Mouse (Mus musculus) kidney, embryonic 15.5 days (tissue): ENCODE results near the gene Rbm5. TPM values are rescaled to one million over a fixed set of nuclear protein-coding genes. Genes with fewer than 3 reads are reported as not detected.
A peak's percentile ranks its signal among the peaks of the same experiment; 100 is the strongest.

Experiments used
- ATAC-seq: fragments of 200-750 bp; cut with Nextera tagmentation; replicated peaks from 2 replicates; pipeline ENCODE4 v1.8.0; 2017; ENCODE audit warnings: moderate TSS enrichment; ENCODE audit not compliant: low FRiP score
- H3K27ac ChIP-seq: fragments of 300-500 bp; sonication (generic); 2 replicates; pipeline ENCODE4 v1.5.1; 2015; ENCODE audit warnings: mild to moderate bottlenecking, inconsistent platforms
- H3K27me3 ChIP-seq: fragments of 300-500 bp; sonication (generic); 2 replicates; pipeline ENCODE4 v1.6.1; 2015; ENCODE audit warnings: inconsistent platforms
- H3K36me3 ChIP-seq: fragments of 300-500 bp; sonication (generic); 2 replicates; pipeline ENCODE4 v1.6.1; 2015; ENCODE audit warnings: inconsistent platforms
- H3K4me1 ChIP-seq: fragments of 300-500 bp; sonication (generic); 2 replicates; pipeline ENCODE4 v1.6.1; 2015; ENCODE audit warnings: inconsistent platforms
- H3K4me2 ChIP-seq: fragments of 300-500 bp; sonication (generic); 2 replicates; pipeline ENCODE4 v1.6.1; 2015; ENCODE audit warnings: moderate library complexity, mild to moderate bottlenecking, inconsistent platforms
- H3K4me3 ChIP-seq: fragments of 300-500 bp; sonication (generic); replicated peaks from 2 replicates; pipeline ENCODE4 v1.5.1; 2015; ENCODE audit warnings: mild to moderate bottlenecking, inconsistent platforms
- H3K9ac ChIP-seq: fragments of 300-500 bp; sonication (generic); 2 replicates; pipeline ENCODE4 v1.6.1; 2015; ENCODE audit warnings: mild to moderate bottlenecking, inconsistent platforms
- H3K9me3 ChIP-seq: fragments of 300-500 bp; sonication (generic); replicated peaks from 2 replicates; pipeline ENCODE4 v1.6.1; 2016; ENCODE audit warnings: inconsistent platforms
- WGBS: fragments of 180-500 bp; shearing (Covaris S2); methylation state at CpG from one replicate; pipeline ENCODE4 v1.1.7; 2015; ENCODE audit warnings: mixed read lengths; 5-methylcytosine and 5-hydroxymethylcytosine counted together
- polyA plus RNA-seq: library from polyadenylated mRNA; unstranded; fragments of >200 nt; fragmentation: Nextera tagmentation; extraction: Ambion mirVana; gene quantifications from 2 replicates; pipeline ENCODE4 v1.2.1, GENCODE M21; 2015

The Rbm5 gene
- polyA plus RNA-seq, 1 experiment from 2014 or later: 207 TPM

- peaks cover 34% of the 10 kb centered on the region for H3K36me3 ChIP-seq
- no peaks in the 10 kb centered on the region for H3K27me3 ChIP-seq
- H3K27ac ChIP-seq: peak overlapping the region; percentile 90
- peak overlapping the region; percentile 25 for H3K4me3 ChIP-seq
- no peaks in the 10 kb centered on the region for H3K9me3 ChIP-seq
- H3K4me2 ChIP-seq: peak overlapping the region; percentile 57
- H3K4me1 ChIP-seq: peaks cover 96% of the 10 kb centered on the region
- 0 out of 2 replicates have a peak, but pooled peaks have one; percentile 6 for ATAC-seq
- WGBS: 12% methylated on average over 14 of the region's 14 CpGs
- H3K9ac ChIP-seq: 0 out of 2 replicates have a peak overlapping the region, but pooled peaks have one; percentile 27
Measured at GRCm38 (mm10) chr9:107697811-107698521, 72.8 kb downstream of the Rbm5 start.

- peak overlapping the region; percentile 90 for H3K27ac ChIP-seq
- H3K36me3 ChIP-seq: peaks cover 38% of the 10 kb centered on the region
- H3K9me3 ChIP-seq: no peaks in the 10 kb centered on the region
- no peaks in the 10 kb centered on the region for H3K27me3 ChIP-seq
- no peak overlapping the region for H3K4me3 ChIP-seq
- 48% methylated on average over 9 of the region's 9 CpGs for WGBS
- H3K4me2 ChIP-seq: peak overlapping the region; percentile 57
- H3K4me1 ChIP-seq: peaks cover 90% of the 10 kb centered on the region
- no peak overlapping the region for H3K9ac ChIP-seq
- no peak for ATAC-seq
Measured at GRCm38 (mm10) chr9:107696845-107697610, 73.8 kb downstream of the Rbm5 start.

GRCm38 (mm10) chr9:107696106-107696479, 74.7 kb downstream of the Rbm5 start:
- H3K4me2 ChIP-seq: no peak overlapping the region
- H3K4me1 ChIP-seq: peaks cover 81% of the 10 kb centered on the region
- H3K4me3 ChIP-seq: no peak overlapping the region
- peaks cover 41% of the 10 kb centered on the region for H3K36me3 ChIP-seq
- 41% methylated on average over 6 of the region's 6 CpGs for WGBS
- ATAC-seq: no peak
- H3K9ac ChIP-seq: no peak overlapping the region
- H3K9me3 ChIP-seq: no peaks in the 10 kb centered on the region
- peak overlapping the region; percentile 78 for H3K27ac ChIP-seq
- no peaks in the 10 kb centered on the region for H3K27me3 ChIP-seq

GRCm38 (mm10) chr9:107695441-107696105, 75.2 kb downstream of the Rbm5 start:
- Histone ChIP-seq H3K4me3 (no peak overlapping the region), H3K9me3 (no peaks in the 10 kb centered on the region), H3K36me3 (peaks cover 42% of the 10 kb centered on the region), H3K4me1 (peaks cover 75% of the 10 kb centered on the region), H3K9ac (no peak overlapping the region), H3K4me2 (no peak overlapping the region), H3K27me3 (no peaks in the 10 kb centered on the region), H3K27ac (peak overlapping the region; percentile 78)
- ATAC-seq: no peak
- WGBS: 77% methylated on average over 12 of the region's 12 CpGs

- WGBS: 49% methylated on average over 7 of the region's 7 CpGs
- peaks cover 48% of the 10 kb centered on the region for H3K36me3 ChIP-seq
- H3K4me3 ChIP-seq: no peak overlapping the region
- no peaks in the 10 kb centered on the region for H3K27me3 ChIP-seq
- H3K4me1 ChIP-seq: peaks cover 66% of the 10 kb centered on the region
- peak overlapping the region; percentile 78; the same call in 1 of the 2 replicates for H3K27ac ChIP-seq
- ATAC-seq: no peak
- H3K4me2 ChIP-seq: no peak overlapping the region
- H3K9me3 ChIP-seq: no peaks in the 10 kb centered on the region
- H3K9ac ChIP-seq: no peak overlapping the region
Measured at GRCm38 (mm10) chr9:107694627-107695026, 76.2 kb downstream of the Rbm5 start.

GRCm38 (mm10) chr9:107693433-107693987, 77.3 kb downstream of the Rbm5 start:
- ATAC-seq: no peak
- Histone ChIP-seq H3K27ac (no peak overlapping the region), H3K9ac (no peak overlapping the region), H3K36me3 (peaks cover 59% of the 10 kb centered on the region), H3K4me2 (no peak overlapping the region), H3K4me3 (no peak overlapping the region), H3K27me3 (no peaks in the 10 kb centered on the region), H3K4me1 (peaks cover 55% of the 10 kb centered on the region), H3K9me3 (no peaks in the 10 kb centered on the region)
- 79% methylated on average over 4 of the region's 4 CpGs for WGBS

- no peak overlapping the region for H3K4me2 ChIP-seq
- no peaks in the 10 kb centered on the region for H3K27me3 ChIP-seq
- H3K4me1 ChIP-seq: peaks cover 48% of the 10 kb centered on the region
- no peak overlapping the region for H3K4me3 ChIP-seq
- 66% methylated on average over 5 of the region's 5 CpGs for WGBS
- H3K9me3 ChIP-seq: no peaks in the 10 kb centered on the region
- H3K36me3 ChIP-seq: peaks cover 66% of the 10 kb centered on the region
- no peak overlapping the region for H3K9ac ChIP-seq
- ATAC-seq: no peak
- no peak overlapping the region for H3K27ac ChIP-seq
Measured at GRCm38 (mm10) chr9:107692785-107693184, 78.0 kb downstream of the Rbm5 start.

- Histone ChIP-seq H3K9me3 (no peaks in the 10 kb centered on the region), H3K4me2 (no peak overlapping the region), H3K4me1 (peaks cover 29% of the 10 kb centered on the region), H3K36me3 (peaks cover 81% of the 10 kb centered on the region), H3K4me3 (no peak overlapping the region), H3K27ac (no peak overlapping the region), H3K9ac (no peak overlapping the region), H3K27me3 (no peaks in the 10 kb centered on the region)
- WGBS: 80% methylated on average over 8 of the region's 8 CpGs
- ATAC-seq: no peak
Measured at GRCm38 (mm10) chr9:107690391-107690790, 80.4 kb downstream of the Rbm5 start.

Other genes with a start within 250 kb of the Rbm5 start
- 45.0 and 49.4 TPM in 2 replicates for gene Tmem115, start 237.1 kb downstream of the Rbm5 start, polyA plus RNA-seq
- 31.5 and 33.9 TPM in 2 replicates for gene Cyb561d2, start 228.8 kb downstream of the Rbm5 start, polyA plus RNA-seq
- gene Nprl2, start 228.8 kb downstream of the Rbm5 start, polyA plus RNA-seq: 44.4 and 46.8 TPM in 2 replicates
- 1.2 and 2.9 TPM in 2 replicates for gene Zmynd10, start 223.7 kb downstream of the Rbm5 start, polyA plus RNA-seq
- 61.7 and 63.4 TPM in 2 replicates for gene Rassf1, start 219.4 kb downstream of the Rbm5 start, polyA plus RNA-seq
- 46.5 and 46.8 TPM in 2 replicates for gene Tusc2, start 207.7 kb downstream of the Rbm5 start, polyA plus RNA-seq
- gene Hyal2, start 203.1 kb downstream of the Rbm5 start, polyA plus RNA-seq: 111 and 117 TPM in 2 replicates
- 8.6 and 10.5 TPM in 2 replicates for gene Hyal1, start 194.1 kb downstream of the Rbm5 start, polyA plus RNA-seq
- 16.0 and 19.3 TPM in 2 replicates for gene Naa80, start 192.1 kb downstream of the Rbm5 start, polyA plus RNA-seq
- gene Hyal3, start 190.2 kb downstream of the Rbm5 start, polyA plus RNA-seq: 1.3 TPM in 2 replicates
- 47.8 and 55.8 TPM in 2 replicates for gene Ifrd2, start 183.4 kb downstream of the Rbm5 start, polyA plus RNA-seq
- 21.1 and 22.5 TPM in 2 replicates for gene Sema3b, start 161.8 kb downstream of the Rbm5 start, polyA plus RNA-seq
- gene Gnai2, start 135.6 kb downstream of the Rbm5 start, polyA plus RNA-seq: 403 and 424 TPM in 2 replicates
- 7.1 and 8.1 TPM in 2 replicates for gene Slc38a3, start 101.5 kb downstream of the Rbm5 start, polyA plus RNA-seq
- 3.9 and 4.6 TPM in 2 replicates for gene Gnat1, start 91.3 kb downstream of the Rbm5 start, polyA plus RNA-seq
- 21.3 and 23.9 TPM in 2 replicates for gene Sema3f, start 60.5 kb downstream of the Rbm5 start, polyA plus RNA-seq
- gene Rbm6, start 102.2 kb upstream of the Rbm5 start, polyA plus RNA-seq: 79.0 and 82.1 TPM in 2 replicates
- 11.5 TPM in 2 replicates for gene Mon1a, start 117.2 kb upstream of the Rbm5 start, polyA plus RNA-seq
- 2.6 TPM in 2 replicates for gene Mst1r, start 135.9 kb upstream of the Rbm5 start, polyA plus RNA-seq
- not detected in 2 replicates for gene Actl11, start 157.5 kb upstream of the Rbm5 start, polyA plus RNA-seq
- gene Camkv, start 164.7 kb upstream of the Rbm5 start, polyA plus RNA-seq: 1.6 and 2.2 TPM in 2 replicates
- 21.8 and 25.0 TPM in 2 replicates for gene Traip, start 179.1 kb upstream of the Rbm5 start, polyA plus RNA-seq
- 22.2 and 30.9 TPM in 2 replicates for gene Uba7, start 204.5 kb upstream of the Rbm5 start, polyA plus RNA-seq
- 4.5 and 6.2 TPM in 2 replicates for gene Gm20661, start 212.1 kb upstream of the Rbm5 start, polyA plus RNA-seq
- 61.7 and 70.4 TPM in 2 replicates for gene Inka1, start 214.9 kb upstream of the Rbm5 start, polyA plus RNA-seq
- 6.9 and 12.6 TPM in 2 replicates for gene Cdhr4, start 221.5 kb upstream of the Rbm5 start, polyA plus RNA-seq
- gene Gm20662, start 225.4 kb upstream of the Rbm5 start, polyA plus RNA-seq: 0.74 and 1.4 TPM in 2 replicates
- gene Ip6k1, start 231.5 kb upstream of the Rbm5 start, polyA plus RNA-seq: 50.8 and 54.8 TPM in 2 replicates